Mouse (Mus musculus): ENCODE results near the gene Cep78.

DNA sequence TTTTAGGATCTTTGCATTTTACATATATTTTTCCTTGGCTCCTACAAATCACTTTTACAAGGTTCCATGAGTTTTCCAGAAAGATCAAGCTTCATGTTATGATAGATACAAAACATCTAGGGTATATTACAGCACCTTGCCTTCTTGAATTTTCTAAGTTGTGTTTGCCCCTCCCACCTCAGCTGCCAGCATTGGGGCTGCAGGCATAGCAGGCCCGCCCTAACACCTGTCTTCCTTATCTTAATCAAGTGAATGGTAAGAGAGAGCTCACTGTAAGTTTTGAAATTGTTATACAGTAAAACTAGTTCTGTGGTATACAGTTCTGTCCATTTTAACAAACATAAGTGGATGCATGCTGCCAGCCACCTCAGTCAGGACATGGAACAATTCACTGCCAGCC, 35.9 kb downstream of the Cep78 start:
- TF ChIP-seq EP300 (optimal IDR thresholded peaks at IDR 0.05) (no peak), CTCF (IDR thresholded peaks at IDR 0.05; ENCODE audit: low read depth) (no peak)
